Mouse (Mus musculus) limb, embryonic 11.5 days (tissue): ENCODE measurements at regions not wholly inside any gene's neighbourhood (a gene's known extent, or its start where the extent isn't known, plus 50 kb on each side); places are given as distances from the start of the nearest gene placed in this dataset.

Source experiments
- ATAC-seq: fragments of 200-750 bp; cut with Nextera tagmentation; 2 replicates; pipeline ENCODE4 v1.8.0; 2017; ENCODE audit warnings: low read depth; ENCODE audit not compliant: insufficient number of reproducible peaks, low FRiP score, low TSS enrichment
- DNase-seq: peaks from one replicate; pipeline ENCODE4 v3.0.0-alpha.2; 2015; ENCODE audit warnings: low spot score
- H3K27ac ChIP-seq: fragments of 300-500 bp; sonication (generic); replicated peaks from 2 replicates; pipeline ENCODE4 v1.5.1; 2014; ENCODE audit warnings: low read depth, mild to moderate bottlenecking, low read length
- H3K27me3 ChIP-seq: fragments of 300-500 bp; sonication (generic); 2 replicates; pipeline ENCODE4 v1.6.1; 2014; ENCODE audit warnings: mild to moderate bottlenecking, low read length, mixed read lengths; ENCODE audit not compliant: control insufficient read depth, insufficient read depth
- H3K36me3 ChIP-seq: fragments of 300-500 bp; sonication (generic); 2 replicates; pipeline ENCODE4 v1.6.1; 2014; ENCODE audit warnings: mild to moderate bottlenecking, low read length, moderate library complexity, mixed read lengths; ENCODE audit not compliant: control insufficient read depth, insufficient read depth
- H3K4me1 ChIP-seq: fragments of 300-500 bp; sonication (generic); 2 replicates; pipeline ENCODE4 v1.6.1; 2014; ENCODE audit warnings: low read length, mixed read lengths; ENCODE audit not compliant: control insufficient read depth, insufficient read depth
- H3K4me2 ChIP-seq: fragments of 300-500 bp; sonication (generic); 2 replicates; pipeline ENCODE4 v1.6.1; 2014; ENCODE audit warnings: low read depth, mild to moderate bottlenecking, moderate library complexity; ENCODE audit not compliant: severe bottlenecking
- H3K4me3 ChIP-seq: fragments of 300-500 bp; sonication (generic); 2 replicates; pipeline ENCODE4 v1.5.1; 2014; ENCODE audit warnings: low read depth, low read length
- H3K9ac ChIP-seq: fragments of 300-500 bp; sonication (generic); 2 replicates; pipeline ENCODE4 v1.6.1; 2014; ENCODE audit warnings: mild to moderate bottlenecking, low read length
- H3K9me3 ChIP-seq: fragments of 300-500 bp; sonication (generic); 2 replicates; pipeline ENCODE4 v1.6.1; 2016; ENCODE audit warnings: low read length; ENCODE audit not compliant: control insufficient read depth
- WGBS: fragments of 180-500 bp; shearing (Covaris S2); extraction: QIAGEN DNeasy Blood & Tissue Kit; methylation state at CpG from one replicate; pipeline ENCODE4 v1.1.7; 2014; 5-methylcytosine and 5-hydroxymethylcytosine counted together

- 28% methylated on average over 14 of the region's 14 CpGs for WGBS
- Histone ChIP-seq H3K36me3 (no peaks in the 10 kb centered on the region), H3K9me3 (no peaks in the 10 kb centered on the region), H3K27ac (0 out of 2 replicates have a peak overlapping the region, but pooled peaks have one; percentile 14), H3K9ac (no peak overlapping the region), H3K4me2 (no peak overlapping the region), H3K4me3 (no peak overlapping the region), H3K27me3 (no peaks in the 10 kb centered on the region), H3K4me1 (0 out of 2 replicates have a peak, but pooled peaks cover 4% of the 10 kb centered on the region)
- DNase-seq (peak; percentile 37), ATAC-seq (no peak)
Measured at GRCm38 (mm10) chr12:33717601-33718260, 210.5 kb upstream of the Ferd3l start.

DNA sequence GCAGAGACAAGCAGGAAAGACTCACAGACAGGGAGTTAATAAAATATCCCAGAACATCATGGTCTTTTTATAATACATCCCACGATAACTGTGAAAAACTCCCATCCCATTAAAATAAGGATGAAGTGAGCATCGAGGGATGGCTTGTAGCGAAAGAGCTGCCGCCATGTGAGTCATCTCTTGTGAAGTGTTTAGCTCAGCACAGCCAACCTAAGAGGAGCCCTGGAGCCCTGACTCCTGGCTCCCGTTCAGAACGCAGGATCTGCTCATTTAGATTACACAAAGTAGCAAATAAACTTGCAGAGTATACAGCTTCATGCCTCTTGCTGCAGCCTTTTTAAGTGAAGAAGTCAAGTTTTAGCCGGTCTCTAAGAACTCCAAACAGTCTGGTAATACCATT is 209.2 kb upstream of the Ferd3l start:
- no peak overlapping the region for H3K27ac ChIP-seq
- 67% methylated on average over 7 of the region's 7 CpGs for WGBS
- no peak overlapping the region for H3K9ac ChIP-seq
- 0 out of 2 replicates have a peak, but pooled peaks cover 4% of the 10 kb centered on the region for H3K4me1 ChIP-seq
- ATAC-seq: no peak
- H3K9me3 ChIP-seq: no peaks in the 10 kb centered on the region
- no peak overlapping the region for H3K4me2 ChIP-seq
- no peaks in the 10 kb centered on the region for H3K27me3 ChIP-seq
- no peak for DNase-seq
- no peaks in the 10 kb centered on the region for H3K36me3 ChIP-seq
- H3K4me3 ChIP-seq: no peak overlapping the region

DNA sequence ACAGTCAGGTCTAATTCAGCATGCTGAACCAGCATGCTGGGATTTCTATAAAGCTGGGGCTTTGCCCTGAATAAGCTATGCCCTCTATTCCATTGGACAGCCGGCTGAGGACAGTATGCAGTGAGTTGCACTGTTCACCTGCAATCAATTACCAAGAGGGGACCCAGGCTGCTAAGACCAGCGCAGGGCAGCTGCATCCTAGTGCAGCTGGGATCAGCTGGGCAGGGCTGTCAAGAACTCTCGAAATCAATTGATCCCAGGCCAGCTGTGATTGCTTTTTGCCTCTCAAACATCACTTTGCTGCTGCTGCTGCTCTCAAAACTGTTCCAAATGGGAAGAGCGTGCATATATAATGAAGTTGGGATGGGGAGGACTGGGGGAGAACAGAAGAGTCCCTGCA is 196.3 kb upstream of the Ferd3l start:
- H3K27me3 ChIP-seq: no peaks in the 10 kb centered on the region
- H3K9me3 ChIP-seq: no peaks in the 10 kb centered on the region
- no peak overlapping the region for H3K4me3 ChIP-seq
- ATAC-seq: 0 out of 2 replicates have a peak, but pooled peaks have one; percentile 54
- no peak overlapping the region for H3K4me2 ChIP-seq
- H3K4me1 ChIP-seq: peaks cover 4% of the 10 kb centered on the region
- H3K36me3 ChIP-seq: no peaks in the 10 kb centered on the region
- H3K9ac ChIP-seq: no peak overlapping the region
- WGBS: 13% methylated on average over 4 of the region's 4 CpGs
- peak; percentile 70 for DNase-seq
- no peak overlapping the region for H3K27ac ChIP-seq

DNA sequence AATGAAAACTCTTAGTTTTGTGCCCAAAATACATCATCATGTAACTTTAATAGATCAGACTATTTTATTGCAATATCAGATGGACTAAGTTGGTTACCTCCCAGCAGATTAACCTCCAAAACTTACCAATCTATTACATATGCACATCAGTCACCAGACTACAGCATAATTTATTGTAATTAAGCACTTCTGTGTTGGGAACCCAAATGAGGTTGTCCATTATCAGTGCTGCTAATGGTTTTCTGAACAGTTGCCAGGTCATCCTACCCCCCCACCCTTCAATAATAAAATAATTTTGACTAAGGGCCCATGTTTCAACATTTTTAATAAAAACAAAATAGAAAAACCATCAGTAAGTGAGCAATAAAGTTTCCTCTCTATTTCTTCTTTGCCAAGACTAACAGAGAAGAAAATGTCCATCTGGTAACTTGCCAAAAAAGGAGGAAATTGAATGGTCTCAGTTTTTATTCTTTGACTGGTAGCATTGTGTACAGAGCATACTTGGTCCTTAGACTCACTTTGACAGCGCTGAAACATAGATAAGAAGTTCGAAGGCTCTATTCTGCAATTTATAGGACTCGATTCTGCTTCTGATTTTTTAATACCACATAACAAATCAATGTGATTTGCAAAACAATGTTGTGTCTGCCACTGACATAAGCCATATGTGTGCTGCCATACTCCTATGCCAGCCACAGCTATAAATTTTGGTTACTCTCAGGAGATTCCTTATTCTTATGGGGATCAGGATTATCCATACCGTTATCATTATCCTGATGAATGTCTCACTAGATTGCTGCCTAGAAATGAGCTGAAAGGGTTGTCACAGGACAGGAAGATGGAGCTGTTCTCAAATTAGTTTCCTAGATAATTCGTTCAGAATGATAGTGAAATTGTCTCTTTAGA is 152.4 kb upstream of the Ferd3l start:
- Histone ChIP-seq H3K4me3 (no peak overlapping the region), H3K9ac (no peak overlapping the region), H3K27me3 (no peaks in the 10 kb centered on the region), H3K9me3 (no peaks in the 10 kb centered on the region), H3K4me2 (no peak overlapping the region), H3K36me3 (no peaks in the 10 kb centered on the region), H3K27ac (no peak overlapping the region), H3K4me1 (no peaks in the 10 kb centered on the region)
- DNase-seq (no peak), ATAC-seq (no peak)
- whole genome bisulfite sequencing: 77% methylated on average over 5 of the region's 5 CpGs

DNA sequence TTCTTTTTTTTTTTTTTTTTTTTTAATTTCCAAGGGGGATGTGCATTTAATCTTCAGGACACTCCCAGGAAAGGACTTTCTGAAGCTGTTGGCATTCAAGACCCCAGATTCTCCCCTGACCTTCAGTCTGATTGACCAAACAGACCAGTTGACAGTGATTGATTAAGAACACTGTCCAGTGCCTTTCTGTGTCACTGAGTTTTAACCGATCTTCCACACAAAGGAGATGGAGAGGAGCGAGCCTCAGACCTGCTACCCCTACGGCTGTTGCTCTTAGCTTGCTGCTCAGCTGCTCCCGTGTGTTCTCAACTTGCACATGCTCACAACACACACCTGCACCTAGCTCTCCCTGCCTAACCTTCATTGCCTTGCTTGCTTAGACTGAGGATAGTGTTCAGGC is 149.7 kb upstream of the Ferd3l start:
- Histone ChIP-seq H3K9ac (no peak overlapping the region), H3K4me1 (no peaks in the 10 kb centered on the region), H3K36me3 (no peaks in the 10 kb centered on the region), H3K4me3 (no peak overlapping the region), H3K9me3 (no peaks in the 10 kb centered on the region), H3K27me3 (no peaks in the 10 kb centered on the region), H3K4me2 (no peak overlapping the region), H3K27ac (no peak overlapping the region)
- WGBS: 48% methylated on average over 4 of the region's 4 CpGs
- no peak for DNase-seq
- ATAC-seq: no peak

GRCm38 (mm10) chr12:33779898-33780297 is 148.3 kb upstream of the Ferd3l start:
- DNase-seq (no peak), ATAC-seq (0 out of 2 replicates have a peak, but pooled peaks have one; percentile 51)
- no peaks in the 10 kb centered on the region for H3K9me3 ChIP-seq
- 73% methylated on average over 2 of the region's 2 CpGs for WGBS
- H3K4me3 ChIP-seq: no peak overlapping the region
- H3K27ac ChIP-seq: no peak overlapping the region
- no peaks in the 10 kb centered on the region for H3K36me3 ChIP-seq
- H3K9ac ChIP-seq: no peak overlapping the region
- no peaks in the 10 kb centered on the region for H3K4me1 ChIP-seq
- no peaks in the 10 kb centered on the region for H3K27me3 ChIP-seq
- H3K4me2 ChIP-seq: no peak overlapping the region

DNA sequence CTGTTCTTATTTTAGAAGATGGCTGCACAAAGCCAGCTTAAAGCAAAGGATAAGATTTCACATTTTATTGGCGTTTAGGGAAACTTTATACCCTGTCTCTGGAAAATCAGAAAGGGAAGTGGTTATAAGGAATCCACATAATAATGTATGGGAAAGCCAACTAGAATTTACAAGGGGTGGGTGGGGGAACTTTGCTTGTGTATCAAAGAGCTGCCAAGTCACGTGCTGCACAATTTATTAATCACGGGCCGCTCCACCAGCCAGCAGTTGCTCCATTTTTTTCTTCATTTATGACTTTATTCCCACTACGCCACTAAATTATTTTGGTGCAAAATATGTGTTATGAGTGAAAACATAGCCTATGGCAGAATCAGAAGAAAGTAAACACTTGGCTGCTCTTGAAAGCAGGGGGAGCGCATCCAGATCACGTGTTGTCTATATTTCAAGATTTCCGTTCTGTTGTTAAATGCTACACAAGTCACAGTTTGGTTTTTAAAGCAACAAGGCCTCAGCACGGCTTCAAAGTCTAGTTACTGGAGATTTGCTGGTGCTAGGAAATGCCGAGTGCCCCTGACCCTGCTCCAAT is 123.9 kb upstream of the Ferd3l start:
- ATAC-seq: no peak
- 68% methylated on average over 10 of the region's 10 CpGs for WGBS

DNA sequence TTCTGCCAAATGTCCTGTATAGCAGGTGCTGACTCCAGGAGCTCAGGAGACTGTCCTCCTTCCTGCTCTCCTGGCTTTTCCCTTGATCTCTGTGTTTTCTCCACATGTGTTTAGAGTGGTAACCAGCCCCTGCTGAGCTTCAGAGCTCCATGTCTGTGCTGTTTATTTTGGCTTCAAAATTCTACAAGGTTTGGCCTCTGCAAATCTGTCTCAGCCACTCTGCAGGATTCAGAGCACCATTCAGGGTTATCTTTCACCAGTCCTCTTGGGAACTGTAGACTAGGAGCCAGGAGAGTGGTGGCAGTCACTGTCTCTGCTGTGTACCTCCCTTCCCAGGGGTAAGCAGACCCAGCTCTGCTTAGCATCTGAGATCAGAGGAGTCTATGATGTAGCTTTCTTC is 102.7 kb upstream of the Ferd3l start:
- Histone ChIP-seq H3K9ac (no peak overlapping the region), H3K36me3 (no peaks in the 10 kb centered on the region), H3K27me3 (no peaks in the 10 kb centered on the region), H3K27ac (no peak overlapping the region), H3K9me3 (no peaks in the 10 kb centered on the region), H3K4me3 (no peak overlapping the region), H3K4me2 (no peak overlapping the region), H3K4me1 (no peaks in the 10 kb centered on the region)
- DNase-seq: no peak
- ATAC-seq: no peak

More for the DNA sequence above, 123.9 kb upstream of the Ferd3l start:
- no peaks in the 10 kb centered on the region for H3K27me3 ChIP-seq
- no peak for DNase-seq
- no peak overlapping the region for H3K4me3 ChIP-seq
- H3K27ac ChIP-seq: no peak overlapping the region
- no peaks in the 10 kb centered on the region for H3K4me1 ChIP-seq
- H3K4me2 ChIP-seq: no peak overlapping the region
- no peak overlapping the region for H3K9ac ChIP-seq
- no peaks in the 10 kb centered on the region for H3K9me3 ChIP-seq
- no peaks in the 10 kb centered on the region for H3K36me3 ChIP-seq
